Mouse (Mus musculus) MEL (cell line): Measurements from ENCODE around the gene Gm10203.

Experiments used
- CTCF ChIP-seq, 3 experiments: IDR thresholded peaks in 2 of 3; conservative IDR thresholded peaks in 1 of 3; 2 replicates each; pipeline ENCODE4 v1.5.1; 2011 to 2012; ENCODE audit warnings: low read length in 3 of 3, low read depth in 2 of 3, mild to moderate bottlenecking in 2 of 3, improper control_type of control experiment in 1 of 3, inconsistent platforms in 1 of 3, mixed read lengths in 1 of 3, moderate library complexity in 1 of 3; ENCODE audit not compliant: control insufficient read depth in 1 of 3, insufficient read depth in 1 of 3, poor library complexity in 1 of 3, severe bottlenecking in 1 of 3
- EP300 ChIP-seq, 2 experiments: IDR thresholded peaks; 2 replicates each; pipeline ENCODE4 v1.6.1; 2011; ENCODE audit warnings: improper control_type of control experiment in 2 of 2, low read length in 2 of 2, low read depth in 1 of 2, mild to moderate bottlenecking in 1 of 2
- MAFK ChIP-seq: IDR thresholded peaks from 2 replicates; pipeline ENCODE4 v1.6.1; 2011; ENCODE audit warnings: low read depth, mild to moderate bottlenecking, low read length, improper control_type of control experiment, borderline replicate concordance
- MAZ ChIP-seq: IDR thresholded peaks from 2 replicates; pipeline ENCODE4 v1.6.1; 2012; ENCODE audit warnings: low read depth, mild to moderate bottlenecking, inconsistent platforms, low read length, improper control_type of control experiment
- POLR2A ChIP-seq, 2 experiments: IDR thresholded peaks; 2 replicates each; pipeline ENCODE4 v1.6.1; 2011 to 2012; ENCODE audit warnings: low read length in 2 of 2, mild to moderate bottlenecking in 2 of 2, control low read depth in 1 of 2, improper control_type of control experiment in 1 of 2, low read depth in 1 of 2, moderate library complexity in 1 of 2; ENCODE audit not compliant: control insufficient read depth in 1 of 2, insufficient read depth in 1 of 2, poor library complexity in 1 of 2

- TF ChIP-seq CTCF (IDR thresholded peaks at IDR 0.05 in 2 of 3, conservative IDR thresholded peaks at IDR 0.05 in 1 of 3; ENCODE audit: control insufficient read depth in 1 of 3, insufficient read depth in 1 of 3, low read depth in 2 of 3, low read length in 3 of 3, poor library complexity in 1 of 3, severe bottlenecking in 1 of 3) (no peak), MAZ (no peak), MAFK (no peak), POLR2A (IDR thresholded peaks at IDR 0.05; ENCODE audit: control insufficient read depth in 1 of 2, insufficient read depth in 1 of 2, low read depth in 1 of 2, low read length in 2 of 2, poor library complexity in 1 of 2) (no peak), EP300 (IDR thresholded peaks at IDR 0.05; ENCODE audit: low read depth in 1 of 2, low read length in 2 of 2) (no peak)
Measured at GRCm38 (mm10) chr6:149145143-149145542, 15.2 kb downstream of the Gm10203 start.
